Mouse (Mus musculus) embryonic stem cell, embryonic (primary cell): Measurements from ENCODE around the gene Glrx3.

Source experiments
- CTCF ChIA-PET, 4 experiments: fragments of 300-600 bp in 2 of 4; fragments of 350-600 bp in 2 of 4; sonication (Branson Sonifier 250); formaldehyde crosslinking; loops; one replicate each; lab custom pipeline; 2022; ENCODE audit warnings: inconsistent platforms in 2 of 4; lab: Charles Lee
- POLR2A ChIA-PET, 4 experiments: fragments of 300-600 bp in 2 of 4; fragments of 350-600 bp in 2 of 4; sonication (Branson Sonifier 250); formaldehyde crosslinking; loops; one replicate each; lab custom pipeline; 2022; ENCODE audit warnings: antibody characterized with exemption in 4 of 4, inconsistent platforms in 1 of 4; lab: Charles Lee

Gene Glrx3

GRCm38 (mm10) chr7:137437440-137438178 is at the start of gene Glrx3:
Glrx3 (plus strand) TSS chr7:137437614.
- ChIA-PET POLR2A (interaction anchor here (0.6 to 10.2 kb wide), 57 partner anchors 9 to 1951 kb away, joined by 3 to 160 read pairs (median 4); partner anchors contain the start of genes 9430038I01Rik (in 3 of the 4), Bnip3 (in 1 of the 4), Inpp5a (in 1 of the 4) and Mgmt (in 1 of the 4)), CTCF (interaction anchor here in 2 of 4 experiments (0.5 to 1.3 kb wide), 5 partner anchors 27 to 646 kb away, joined by 3 to 7 read pairs (median 3); partner anchors contain the start of gene 9430038I01Rik (in 2 of the 2))

GRCm38 (mm10) chr7:137387863-137388262 is 49.6 kb upstream of the Glrx3 start:
- CTCF ChIA-PET, result no interaction called here
- POLR2A ChIA-PET, result interaction anchor here in 1 of 4 experiments (1.0 to 1.2 kb wide), 2 partner anchors 22 to 76 kb away, joined by 3 read pairs; no protein-coding TSS in a partner anchor

DNA sequence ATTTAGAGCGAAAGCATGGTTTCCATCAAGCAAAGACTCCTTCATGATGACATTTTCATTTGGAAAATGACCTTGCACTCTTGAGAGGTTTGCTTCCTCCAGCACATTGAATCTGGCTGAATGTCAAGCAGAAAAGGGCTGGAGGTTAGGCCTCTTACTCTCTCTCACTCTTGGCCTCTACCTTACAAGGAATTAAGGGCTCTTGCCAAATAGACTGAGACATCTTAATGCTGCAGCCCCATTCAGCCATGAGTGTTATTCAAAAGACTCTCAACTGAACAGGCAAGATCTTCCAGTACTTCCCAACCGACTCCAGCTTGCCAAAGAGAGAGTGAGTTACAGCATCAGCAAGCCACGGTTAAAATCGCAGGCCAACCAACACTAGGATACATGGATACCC is 42.0 kb upstream of the Glrx3 start:
- POLR2A ChIA-PET, result interaction anchor here in 2 of 4 experiments (1.4 to 2.2 kb wide), 2 partner anchors 8 to 36 kb away, joined by 3 to 5 read pairs; no protein-coding TSS in a partner anchor
- CTCF ChIA-PET, result no interaction called here

GRCm38 (mm10) chr7:137397361-137397910 is 40.0 kb upstream of the Glrx3 start:
- POLR2A ChIA-PET, result interaction anchor here in 2 of 4 experiments (1.0 to 2.2 kb wide), 8 partner anchors 10 to 74 kb away, joined by 3 to 6 read pairs (median 4); partner anchors contain the start of genes Glrx3 (in 2 of the 2) and 9430038I01Rik (in 1 of the 2)
- CTCF ChIA-PET, result no interaction called here

- ChIA-PET POLR2A (interaction anchor here in 2 of 4 experiments (0.8 to 2.6 kb wide), 7 partner anchors 11 to 41 kb away, joined by 3 to 12 read pairs (median 5); partner anchors contain the start of genes 9430038I01Rik (in 2 of the 2) and Glrx3 (in 2 of the 2)), CTCF (interaction anchor here in 1 of 4 experiments (0.6 kb wide), 1 partner anchor 126 kb away, joined by 5 read pairs; no protein-coding TSS in a partner anchor)
Observed at GRCm38 (mm10) chr7:137398973-137399372, 38.4 kb upstream of the Glrx3 start.

- CTCF ChIA-PET, result interaction anchor here in 2 of 4 experiments (0.9 to 1.9 kb wide), 2 partner anchors 74 to 85 kb away, joined by 3 to 6 read pairs; no protein-coding TSS in a partner anchor
- POLR2A ChIA-PET, result interaction anchor here in 3 of 4 experiments (0.7 to 5.9 kb wide), 10 partner anchors 9 to 112 kb away, joined by 3 to 29 read pairs (median 4); partner anchors contain the start of gene Glrx3 (in 2 of the 3)
Observed at GRCm38 (mm10) chr7:137404146-137404545, 33.3 kb upstream of the Glrx3 start.

GRCm38 (mm10) chr7:137407428-137408058 is 29.9 kb upstream of the Glrx3 start:
- POLR2A ChIA-PET, result interaction anchor here in 3 of 4 experiments (0.6 to 5.9 kb wide), 9 partner anchors 11 to 85 kb away, joined by 3 to 29 read pairs (median 4); partner anchors contain the start of gene Glrx3 (in 2 of the 3)
- CTCF ChIA-PET, result interaction anchor here in 2 of 4 experiments (0.6 to 1.8 kb wide), 2 partner anchors 82 to 88 kb away, joined by 4 to 6 read pairs; no protein-coding TSS in a partner anchor

DNA sequence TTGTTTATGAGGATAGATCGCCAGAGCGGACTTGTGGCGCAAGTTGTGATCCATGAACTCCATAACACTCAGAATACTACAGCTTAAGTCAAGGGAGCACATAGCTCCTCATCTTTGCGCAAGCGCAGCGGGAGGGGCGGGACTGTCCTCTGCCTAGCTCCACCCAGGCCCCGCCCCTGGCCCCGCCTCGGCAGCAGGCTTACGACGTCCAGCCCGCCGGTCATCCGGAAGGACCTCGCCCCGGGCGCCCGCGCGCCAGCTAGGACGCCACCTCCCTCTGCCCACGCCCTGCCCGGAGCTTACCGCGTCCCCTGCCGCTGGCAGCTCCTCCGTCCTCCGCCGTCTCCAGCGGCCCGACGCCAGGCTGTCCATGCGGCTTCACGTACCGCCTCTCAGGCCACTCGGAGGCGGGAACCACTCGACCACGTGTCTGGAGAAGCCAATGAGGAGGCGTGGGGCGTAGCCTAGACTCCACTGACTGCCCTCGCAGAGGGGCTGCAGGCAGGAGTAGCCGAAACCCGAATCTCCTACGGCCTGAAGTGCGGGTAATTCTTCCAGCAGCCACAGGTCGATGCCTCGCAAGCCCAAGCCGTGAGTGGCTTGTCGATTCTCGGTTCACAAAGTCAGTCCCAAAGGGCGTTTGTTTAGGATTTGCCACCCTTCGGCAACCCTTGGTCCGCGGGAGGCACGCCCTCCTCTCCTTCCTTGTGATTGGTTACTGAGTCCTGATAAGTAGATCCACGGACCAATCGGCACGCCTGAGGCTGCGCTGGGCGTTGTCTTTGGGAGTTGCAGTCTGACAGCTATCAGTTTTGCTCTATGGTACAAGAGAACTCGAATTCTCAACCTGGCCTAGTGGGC is 26.8 kb upstream of the Glrx3 start, which contains the start of gene 9430038I01Rik:
Gene 9430038I01Rik, minus strand, starts transcription at position 426 of the 861 bp plus-strand sequence.
- POLR2A ChIA-PET, result interaction anchor here in 3 of 4 experiments (0.6 to 5.4 kb wide), 26 partner anchors 9 to 1694 kb away, joined by 3 to 92 read pairs (median 4); partner anchors contain the start of genes Glrx3 (in 3 of the 3) and Mgmt (in 1 of the 3)

DNA sequence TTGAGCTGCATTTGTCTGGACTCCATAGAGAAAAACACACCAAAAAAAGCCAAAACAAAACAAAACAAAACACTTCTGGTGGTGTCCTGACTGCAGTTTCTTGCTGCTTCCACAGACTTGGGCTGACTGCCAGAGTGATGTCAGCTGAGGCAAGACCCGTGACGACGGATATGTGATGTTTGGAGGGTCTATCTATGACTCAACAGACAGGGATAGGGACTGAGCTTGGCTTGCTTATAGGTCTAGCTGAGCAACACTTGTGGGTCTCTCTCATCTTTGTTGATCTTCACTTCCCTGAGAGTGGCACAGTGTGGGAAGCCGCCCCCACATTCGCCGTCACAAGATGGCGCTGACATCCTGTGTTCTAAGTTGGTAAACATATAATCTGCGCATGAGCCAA is 22.7 kb upstream of the Glrx3 start:
- CTCF ChIA-PET, result no interaction called here
- POLR2A ChIA-PET, result interaction anchor here in 2 of 4 experiments (0.7 to 5.4 kb wide), 3 partner anchors 8 to 1929 kb away, joined by 3 to 39 read pairs (median 5); partner anchors contain the start of gene Glrx3 (in 1 of the 2)

More for the DNA sequence above, 26.8 kb upstream of the Glrx3 start, which contains the start of gene 9430038I01Rik:
- CTCF ChIA-PET, result interaction anchor here in 2 of 4 experiments (0.9 to 1.8 kb wide), 5 partner anchors 22 to 91 kb away, joined by 3 to 7 read pairs (median 3); partner anchors contain the start of gene Glrx3 (in 2 of the 2)

DNA sequence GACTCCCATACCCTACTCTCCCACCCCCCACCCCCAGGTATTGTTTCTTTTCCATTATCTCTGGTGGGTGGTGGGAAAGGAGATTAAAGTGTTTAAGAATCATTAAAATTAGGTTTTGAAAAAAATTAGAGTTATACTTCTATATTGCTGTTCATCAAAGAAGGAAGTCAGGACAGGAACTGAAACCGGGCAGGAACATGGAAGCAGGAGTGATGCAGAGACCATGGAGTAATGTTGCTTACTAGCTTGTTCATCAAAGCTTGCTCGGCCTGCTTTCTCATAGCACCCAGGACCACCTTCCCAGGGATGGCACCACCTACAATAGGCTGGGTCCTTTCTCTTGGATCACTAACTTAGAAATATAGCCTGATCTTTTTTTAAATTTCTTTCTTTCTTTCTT is 16.9 kb upstream of the Glrx3 start:
- CTCF ChIA-PET, result no interaction called here
- POLR2A ChIA-PET, result interaction anchor here in 2 of 4 experiments (2.7 to 3.8 kb wide), 2 partner anchors 10 to 17 kb away, joined by 11 to 17 read pairs; partner anchors contain the start of genes 9430038I01Rik (in 1 of the 2) and Glrx3 (in 1 of the 2)

GRCm38 (mm10) chr7:137421236-137421635 is 16.2 kb upstream of the Glrx3 start:
- POLR2A ChIA-PET, result interaction anchor here in 2 of 4 experiments (0.6 to 4.1 kb wide), 8 partner anchors 9 to 39 kb away, joined by 3 to 39 read pairs (median 7); partner anchors contain the start of genes 9430038I01Rik (in 2 of the 2) and Glrx3 (in 2 of the 2)
- CTCF ChIA-PET, result interaction anchor here in 1 of 4 experiments (0.6 to 1.0 kb wide), 2 partner anchors 102 to 1279 kb away, joined by 5 to 8 read pairs; no protein-coding TSS in a partner anchor

GRCm38 (mm10) chr7:137426693-137427092 is 10.7 kb upstream of the Glrx3 start:
- POLR2A ChIA-PET, result interaction anchor here in 2 of 4 experiments (0.6 to 3.2 kb wide), 4 partner anchors 10 to 83 kb away, joined by 3 to 20 read pairs (median 12); partner anchors contain the start of gene Glrx3 (in 2 of the 2)
- CTCF ChIA-PET, result no interaction called here

- ChIA-PET POLR2A (interaction anchor here in 2 of 4 experiments (0.7 to 5.1 kb wide), 9 partner anchors 11 to 35 kb away, joined by 3 to 26 read pairs (median 5); partner anchors contain the start of gene 9430038I01Rik (in 2 of the 2)), CTCF (interaction anchor here in 1 of 4 experiments (0.7 to 1.2 kb wide), 2 partner anchors 21 to 113 kb away, joined by 3 read pairs; partner anchors contain the start of gene 9430038I01Rik)
Observed at GRCm38 (mm10) chr7:137431769-137432603, 5.4 kb upstream of the Glrx3 start.

- CTCF ChIA-PET, result interaction anchor here in 2 of 4 experiments (0.5 to 1.3 kb wide), 4 partner anchors 26 to 647 kb away, joined by 3 to 7 read pairs (median 3); partner anchors contain the start of gene 9430038I01Rik (in 1 of the 2)
- POLR2A ChIA-PET, result interaction anchor here in 3 of 4 experiments (0.6 to 10.2 kb wide), 41 partner anchors 8 to 1952 kb away, joined by 3 to 160 read pairs (median 5); partner anchors contain the start of genes 9430038I01Rik (in 3 of the 3), Bnip3 (in 1 of the 3), Inpp5a (in 1 of the 3) and Mgmt (in 1 of the 3)
Observed at GRCm38 (mm10) chr7:137436901-137437300, 513 bp upstream of the Glrx3 start.

DNA sequence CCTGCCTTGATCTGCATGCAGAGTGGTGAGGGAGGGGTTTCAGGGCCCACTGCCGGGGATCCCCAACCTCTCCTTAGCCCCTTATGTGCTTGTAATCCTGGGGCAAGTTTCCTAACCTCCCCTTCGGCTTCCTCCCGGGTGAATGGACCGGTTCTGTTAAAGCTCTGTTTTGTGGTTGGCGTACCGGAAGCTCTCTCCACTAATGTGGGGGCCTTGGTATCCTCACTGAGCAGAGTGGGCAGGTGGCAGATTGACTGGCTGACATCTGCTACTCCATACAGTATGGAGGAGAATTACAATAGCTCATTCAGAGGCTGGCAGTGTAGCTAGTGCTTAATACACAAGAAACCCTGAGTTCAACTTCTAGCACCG is 751 bp downstream of the Glrx3 start:
- ChIA-PET POLR2A (interaction anchor here (0.8 to 10.2 kb wide), 39 partner anchors 9 to 543 kb away, joined by 3 to 160 read pairs (median 4); partner anchors contain the start of genes 9430038I01Rik (in 3 of the 4) and Mgmt (in 1 of the 4)), CTCF (interaction anchor here in 1 of 4 experiments (0.7 kb wide), 1 partner anchor 17 kb away, joined by 3 read pairs; no protein-coding TSS in a partner anchor)
